Mouse (Mus musculus) hindbrain, embryonic 11.5 days (tissue): ENCODE data around the gene Crybb1. TPM values are rescaled to one million over a fixed set of nuclear protein-coding genes. Genes with fewer than 3 reads are reported as not detected.
A peak's percentile ranks its signal among the peaks of the same experiment; 100 is the strongest.

Experiments used
- ATAC-seq: fragments of 200-750 bp; cut with Nextera tagmentation; 2 replicates; pipeline ENCODE4 v1.8.0; 2017; ENCODE audit warnings: mild to moderate bottlenecking, moderate TSS enrichment, moderate library complexity; ENCODE audit not compliant: low FRiP score
- DNase-seq: peaks from one replicate; pipeline ENCODE4 v3.0.0-alpha.2; 2015; ENCODE audit warnings: low spot score
- H3K27ac ChIP-seq: fragments of 300-500 bp; sonication (generic); 2 replicates; pipeline ENCODE4 v1.5.1; 2014; ENCODE audit warnings: mild to moderate bottlenecking, low read depth, low read length
- H3K27me3 ChIP-seq: fragments of 300-500 bp; sonication (generic); 2 replicates; pipeline ENCODE4 v1.6.1; 2014; ENCODE audit warnings: mild to moderate bottlenecking, low read length, moderate library complexity, mixed read lengths; ENCODE audit not compliant: control insufficient read depth, insufficient read depth
- H3K36me3 ChIP-seq: fragments of 300-500 bp; sonication (generic); 2 replicates; pipeline ENCODE4 v1.6.1; 2014; ENCODE audit warnings: mild to moderate bottlenecking, low read length, moderate library complexity, mixed read lengths; ENCODE audit not compliant: control insufficient read depth, insufficient read depth
- H3K4me1 ChIP-seq: fragments of 300-500 bp; sonication (generic); replicated peaks from 2 replicates; pipeline ENCODE4 v1.6.1; 2014; ENCODE audit warnings: low read length, mixed read lengths; ENCODE audit not compliant: control insufficient read depth, insufficient read depth
- H3K4me2 ChIP-seq: fragments of 300-500 bp; sonication (generic); replicated peaks from 2 replicates; pipeline ENCODE4 v1.6.1; 2014; ENCODE audit warnings: mild to moderate bottlenecking, low read depth, low read length
- H3K4me3 ChIP-seq: fragments of 300-500 bp; sonication (generic); 2 replicates; pipeline ENCODE4 v1.5.1; 2014; ENCODE audit warnings: low read depth, low read length
- H3K9ac ChIP-seq: fragments of 300-500 bp; sonication (generic); 2 replicates; pipeline ENCODE4 v1.6.1; 2014; ENCODE audit warnings: low read depth, low read length
- H3K9me3 ChIP-seq: fragments of 300-500 bp; sonication (generic); 2 replicates; pipeline ENCODE4 v1.6.1; 2016; ENCODE audit warnings: low read length; ENCODE audit not compliant: control insufficient read depth
- WGBS: fragments of 180-500 bp; shearing (Covaris S2); extraction: QIAGEN DNeasy Blood & Tissue Kit; methylation state at CpG from one replicate; pipeline ENCODE4 v1.1.7; 2014; 5-methylcytosine and 5-hydroxymethylcytosine counted together
- polyA plus RNA-seq: library from polyadenylated mRNA; unstranded; fragments of >200 nt; fragmentation: Nextera tagmentation; extraction: Ambion mirVana; gene quantifications from 2 replicates; pipeline ENCODE4 v1.2.1, GENCODE M21; 2014

The Crybb1 gene
- polyA plus RNA-seq, 1 experiment from 2014 or later: 0.88 TPM

DNA sequence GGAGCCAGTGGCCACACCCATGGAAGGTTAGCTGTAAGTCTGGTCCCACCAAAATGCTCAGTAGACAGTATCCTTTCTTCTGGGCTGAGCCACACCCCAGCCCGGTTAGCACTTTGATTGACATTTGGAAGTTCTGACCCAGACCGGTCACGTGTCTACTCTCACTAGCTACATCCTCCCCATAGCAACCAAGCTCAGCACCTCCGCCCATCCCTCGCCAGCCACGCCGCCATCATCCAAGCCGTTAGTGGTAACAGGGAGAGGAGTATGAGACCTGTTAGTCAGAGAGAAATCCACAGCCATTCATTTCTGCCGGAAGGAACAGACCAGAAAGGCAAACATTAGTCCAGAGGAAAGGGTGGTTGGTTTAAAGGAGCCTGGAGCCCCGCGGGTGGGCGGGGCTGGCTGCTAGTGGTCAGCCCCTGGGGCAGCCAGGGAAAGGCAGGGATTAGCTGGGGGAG lies 40.3 kb upstream of the Crybb1 start:
- peak overlapping the region; percentile 82 for H3K27ac ChIP-seq
- peak overlapping the region; percentile 38 for H3K9ac ChIP-seq
- 8% methylated on average over 12 of the region's 12 CpGs for WGBS
- no peaks in the 10 kb centered on the region for H3K36me3 ChIP-seq
- DNase-seq (peak; percentile 58), ATAC-seq (peak; percentile 16)
- peaks cover 24% of the 10 kb centered on the region for H3K4me1 ChIP-seq
- no peaks in the 10 kb centered on the region for H3K9me3 ChIP-seq
- no peak overlapping the region for H3K4me3 ChIP-seq
- peak overlapping the region; percentile 7; the same call in 1 of the 2 replicates for H3K4me2 ChIP-seq
- no peaks in the 10 kb centered on the region for H3K27me3 ChIP-seq

GRCm38 (mm10) chr5:112215801-112216251 lies 39.8 kb upstream of the Crybb1 start:
- H3K9me3 ChIP-seq: no peaks in the 10 kb centered on the region
- H3K4me1 ChIP-seq: peaks cover 27% of the 10 kb centered on the region
- H3K9ac ChIP-seq: peak overlapping the region; percentile 38
- DNase-seq (peak; percentile 64), ATAC-seq (no peak)
- peak overlapping the region; percentile 82 for H3K27ac ChIP-seq
- peak overlapping the region; percentile 7; the same call in 1 of the 2 replicates for H3K4me2 ChIP-seq
- H3K36me3 ChIP-seq: no peaks in the 10 kb centered on the region
- H3K4me3 ChIP-seq: no peak overlapping the region
- H3K27me3 ChIP-seq: no peaks in the 10 kb centered on the region
- 30% methylated on average over 9 of the region's 9 CpGs for WGBS

DNA sequence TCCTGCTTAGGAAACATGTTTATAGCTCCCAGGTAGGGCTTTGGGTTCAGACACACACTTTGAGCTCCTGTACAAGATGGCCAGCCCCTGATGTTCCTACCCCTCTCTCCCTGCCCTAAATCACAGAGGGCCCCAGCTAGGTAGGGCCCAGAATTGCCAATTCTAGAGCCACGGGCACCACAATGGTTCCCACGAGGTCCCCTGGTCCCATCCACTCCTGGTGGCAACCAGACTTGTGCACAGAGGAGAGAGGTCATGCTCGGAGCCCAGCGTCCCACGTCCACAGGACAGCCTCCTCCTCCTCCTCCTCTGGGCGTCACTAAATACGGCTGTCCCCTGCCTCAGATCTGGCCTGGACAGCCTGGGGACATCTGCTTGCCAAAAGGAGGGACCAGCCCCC lies 39.3 kb upstream of the Crybb1 start:
- no peak overlapping the region for H3K4me2 ChIP-seq
- ATAC-seq: no peak
- no peaks in the 10 kb centered on the region for H3K27me3 ChIP-seq
- peaks cover 28% of the 10 kb centered on the region for H3K4me1 ChIP-seq
- DNase-seq: no peak
- H3K27ac ChIP-seq: peak overlapping the region; percentile 82
- 59% methylated on average over 7 of the region's 7 CpGs for WGBS
- H3K36me3 ChIP-seq: peaks cover 3% of the 10 kb centered on the region; the same call in 1 of the 2 replicates
- H3K4me3 ChIP-seq: no peak overlapping the region
- peak overlapping the region; percentile 7; the same call in 1 of the 2 replicates for H3K9ac ChIP-seq
- no peaks in the 10 kb centered on the region for H3K9me3 ChIP-seq

DNA sequence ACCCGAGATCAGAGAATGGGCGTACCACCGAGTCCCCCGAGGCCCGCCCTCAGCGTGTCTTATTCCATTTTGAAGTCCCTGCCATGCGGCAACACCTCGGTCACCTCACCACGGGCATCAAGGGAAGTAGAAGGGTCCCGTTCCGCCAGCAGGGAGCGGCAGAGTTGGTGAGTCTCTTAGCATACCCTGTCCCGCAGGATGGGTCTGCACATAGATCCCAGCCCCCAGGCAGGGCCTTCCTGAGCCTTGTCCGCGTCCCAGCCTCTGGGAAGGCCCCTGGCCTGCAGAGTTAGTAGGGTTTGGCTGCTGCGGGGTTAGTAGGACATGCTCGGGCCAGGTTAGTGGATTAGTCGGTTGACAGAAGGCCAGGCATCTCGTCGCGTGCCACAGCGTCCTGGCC lies 38.6 kb upstream of the Crybb1 start:
- peaks cover 4% of the 10 kb centered on the region; the same call in 1 of the 2 replicates for H3K36me3 ChIP-seq
- H3K27me3 ChIP-seq: no peaks in the 10 kb centered on the region
- WGBS: 42% methylated on average over 21 of the region's 22 CpGs
- H3K4me1 ChIP-seq: peaks cover 30% of the 10 kb centered on the region
- no peaks in the 10 kb centered on the region for H3K9me3 ChIP-seq
- no peak overlapping the region for H3K4me2 ChIP-seq
- H3K4me3 ChIP-seq: no peak overlapping the region
- ATAC-seq (no peak), DNase-seq (no peak)
- peak overlapping the region; percentile 82 for H3K27ac ChIP-seq
- H3K9ac ChIP-seq: peak overlapping the region; percentile 38

GRCm38 (mm10) chr5:112218679-112219078 lies 36.9 kb upstream of the Crybb1 start:
- WGBS: 75% methylated on average over 4 of the region's 4 CpGs
- Histone ChIP-seq H3K27me3 (no peaks in the 10 kb centered on the region), H3K27ac (peak overlapping the region; percentile 55; the same call in 1 of the 2 replicates), H3K36me3 (peaks cover 4% of the 10 kb centered on the region; the same call in 1 of the 2 replicates), H3K4me3 (no peak overlapping the region), H3K4me2 (no peak overlapping the region), H3K9ac (no peak overlapping the region), H3K4me1 (peaks cover 27% of the 10 kb centered on the region), H3K9me3 (no peaks in the 10 kb centered on the region)
- DNase-seq: no peak
- no peak for ATAC-seq

- H3K9me3 ChIP-seq: no peaks in the 10 kb centered on the region
- ATAC-seq (no peak), DNase-seq (no peak)
- peaks cover 32% of the 10 kb centered on the region for H3K4me1 ChIP-seq
- no peak overlapping the region for H3K9ac ChIP-seq
- H3K27me3 ChIP-seq: no peaks in the 10 kb centered on the region
- peak overlapping the region; percentile 48 for H3K27ac ChIP-seq
- WGBS: 10% methylated on average over 1 of the region's 1 CpGs
- H3K4me2 ChIP-seq: no peak overlapping the region
- H3K36me3 ChIP-seq: peaks cover 10% of the 10 kb centered on the region; the same call in 1 of the 2 replicates
- H3K4me3 ChIP-seq: no peak overlapping the region
Measured at GRCm38 (mm10) chr5:112219398-112219797, 36.2 kb upstream of the Crybb1 start.

DNA sequence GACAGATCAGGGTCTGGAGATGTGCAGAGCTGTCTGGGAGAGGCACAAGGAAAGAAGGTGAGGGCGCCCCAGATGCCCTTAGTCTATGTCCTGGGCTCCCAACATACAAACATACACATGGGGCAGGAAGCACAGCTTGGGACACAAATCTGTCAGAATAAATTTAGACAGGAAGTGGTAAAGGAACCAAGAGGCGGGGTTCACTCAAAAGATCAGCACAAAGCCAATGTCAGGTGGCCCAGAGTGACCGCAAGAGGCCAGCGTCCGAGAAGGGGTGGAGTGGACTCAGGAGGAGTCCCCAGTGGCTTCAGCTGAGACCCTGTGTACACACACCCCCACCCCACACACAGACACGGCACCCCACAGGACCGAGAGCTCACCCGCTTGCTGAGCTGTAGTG lies 35.4 kb upstream of the Crybb1 start:
- Histone ChIP-seq H3K27ac (no peak overlapping the region), H3K27me3 (no peaks in the 10 kb centered on the region), H3K4me1 (peaks cover 31% of the 10 kb centered on the region), H3K9ac (no peak overlapping the region), H3K9me3 (no peaks in the 10 kb centered on the region), H3K36me3 (peaks cover 10% of the 10 kb centered on the region; the same call in 1 of the 2 replicates), H3K4me3 (no peak overlapping the region), H3K4me2 (no peak overlapping the region)
- 82% methylated on average over 8 of the region's 8 CpGs for WGBS
- DNase-seq (no peak), ATAC-seq (no peak)

- DNase-seq (peak; percentile 77), ATAC-seq (peak; percentile 49)
- Histone ChIP-seq H3K4me2 (peak overlapping the region; percentile 89), H3K4me3 (peak overlapping the region; percentile 78), H3K9ac (peak overlapping the region; percentile 99), H3K9me3 (no peaks in the 10 kb centered on the region), H3K27me3 (0 out of 2 replicates have a peak, but pooled peaks cover 2% of the 10 kb centered on the region), H3K27ac (peak overlapping the region; percentile 98), H3K4me1 (peaks cover 14% of the 10 kb centered on the region), H3K36me3 (peaks cover 10% of the 10 kb centered on the region; the same call in 1 of the 2 replicates)
- 37% methylated on average over 6 of the region's 6 CpGs for WGBS
Measured at GRCm38 (mm10) chr5:112225591-112225990, 30.0 kb upstream of the Crybb1 start.

- peak overlapping the region; percentile 89 for H3K4me2 ChIP-seq
- DNase-seq (peak; percentile 63), ATAC-seq (no peak)
- 1% methylated on average over 29 of the region's 30 CpGs for WGBS
- H3K4me1 ChIP-seq: peaks cover 11% of the 10 kb centered on the region
- H3K9me3 ChIP-seq: no peaks in the 10 kb centered on the region
- H3K36me3 ChIP-seq: peaks cover 6% of the 10 kb centered on the region; the same call in 1 of the 2 replicates
- H3K27ac ChIP-seq: peak overlapping the region; percentile 98
- 0 out of 2 replicates have a peak, but pooled peaks cover 2% of the 10 kb centered on the region for H3K27me3 ChIP-seq
- H3K4me3 ChIP-seq: peak overlapping the region; percentile 78
- H3K9ac ChIP-seq: peak overlapping the region; percentile 99
Measured at GRCm38 (mm10) chr5:112227354-112227753, 28.3 kb upstream of the Crybb1 start.
